Mouse (Mus musculus) intestine, postnatal 0 days (tissue): Measurements from ENCODE around the gene Artn. TPM values are rescaled to one million over a fixed set of nuclear protein-coding genes. Genes with fewer than 3 reads are reported as not detected.

Experiments
- ATAC-seq: fragments of 200-750 bp; cut with Nextera tagmentation; 2 replicates; pipeline ENCODE4 v1.8.0; 2017; ENCODE audit warnings: mild to moderate bottlenecking, moderate TSS enrichment, moderate library complexity
- H3K27ac ChIP-seq: fragments of 300-500 bp; sonication (generic); 2 replicates; pipeline ENCODE4 v1.5.1; 2014; ENCODE audit warnings: mild to moderate bottlenecking, low read depth, low read length, moderate library complexity
- H3K27me3 ChIP-seq: fragments of 300-500 bp; sonication (generic); replicated peaks from 2 replicates; pipeline ENCODE4 v1.6.1; 2014; ENCODE audit warnings: low read length, mixed read lengths; ENCODE audit not compliant: control insufficient read depth, insufficient read depth
- H3K36me3 ChIP-seq: fragments of 300-500 bp; sonication (generic); 2 replicates; pipeline ENCODE4 v1.6.1; 2014; ENCODE audit warnings: mild to moderate bottlenecking, moderate library complexity; ENCODE audit not compliant: control insufficient read depth, insufficient read depth
- H3K4me1 ChIP-seq: fragments of 300-500 bp; sonication (generic); replicated peaks from 2 replicates; pipeline ENCODE4 v1.6.1; 2014; ENCODE audit warnings: antibody characterized with exemption, low read length, mixed read lengths; ENCODE audit not compliant: control insufficient read depth, insufficient read depth
- H3K4me2 ChIP-seq: fragments of 300-500 bp; sonication (generic); replicated peaks from 2 replicates; pipeline ENCODE4 v1.6.1; 2014; ENCODE audit warnings: low read depth, mild to moderate bottlenecking, moderate library complexity
- H3K4me3 ChIP-seq: fragments of 300-500 bp; sonication (generic); 2 replicates; pipeline ENCODE4 v1.5.1; 2014; ENCODE audit warnings: low read depth, low read length
- H3K9ac ChIP-seq: fragments of 300-500 bp; sonication (generic); 2 replicates; pipeline ENCODE4 v1.6.1; 2014; ENCODE audit warnings: mild to moderate bottlenecking, low read depth, low read length
- H3K9me3 ChIP-seq: fragments of 300-500 bp; sonication (generic); 2 replicates; pipeline ENCODE4 v1.6.1; 2016; ENCODE audit warnings: mixed run types; ENCODE audit not compliant: control insufficient read depth
- CTCF ChIP-seq: sonication (generic); IDR thresholded peaks from 2 replicates; pipeline ENCODE4 v1.5.1; 2016; ENCODE audit warnings: low read depth, mild to moderate bottlenecking, control low read depth, antibody characterized with exemption, moderate library complexity
- WGBS: fragments of 180-500 bp; shearing (Covaris S2); extraction: QIAGEN DNeasy Blood & Tissue Kit; methylation state at CpG from one replicate; pipeline ENCODE4 v1.1.7; 2014; 5-methylcytosine and 5-hydroxymethylcytosine counted together
- polyA plus RNA-seq: library from polyadenylated mRNA; unstranded; fragments of >200 nt; fragmentation: Nextera tagmentation; extraction: Ambion mirVana; gene quantifications from 2 replicates; pipeline ENCODE4 v1.2.1, GENCODE M21; 2015

Gene Artn
- polyA plus RNA-seq, 1 experiment from 2014 or later = 1.3 TPM

DNA sequence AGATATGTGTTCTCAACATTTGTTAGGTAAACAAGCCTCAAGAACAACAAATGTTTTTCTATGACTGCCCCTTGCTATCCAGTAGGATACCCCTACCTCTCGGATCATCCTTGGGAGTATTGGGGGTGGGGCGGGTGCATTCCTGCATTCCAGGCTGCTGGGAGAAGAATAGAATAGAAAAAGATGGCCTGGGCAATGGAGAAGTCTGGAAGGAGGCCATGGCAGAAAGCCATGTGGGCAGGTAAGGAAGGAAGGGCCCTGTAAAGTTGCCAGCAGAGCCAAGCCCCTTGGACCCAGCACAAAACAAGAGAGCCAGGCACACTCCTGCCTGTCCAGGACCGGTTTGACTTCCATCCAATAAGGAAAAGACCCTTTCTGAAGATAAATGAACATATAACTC, 16.1 kb downstream of the Artn start:
- Histone ChIP-seq H3K27ac (no peak overlapping the region), H3K36me3 (peaks cover 22% of the 10 kb centered on the region; the same call in 1 of the 2 replicates), H3K9me3 (no peaks in the 10 kb centered on the region), H3K4me1 (peaks cover 11% of the 10 kb centered on the region), H3K9ac (no peak overlapping the region), H3K4me3 (no peak overlapping the region), H3K27me3 (no peaks in the 10 kb centered on the region), H3K4me2 (peak overlapping the region; percentile 98)
- no peak for TF ChIP-seq CTCF
- 61% methylated on average over 3 of the region's 3 CpGs for WGBS
- ATAC-seq = no peak

DNA sequence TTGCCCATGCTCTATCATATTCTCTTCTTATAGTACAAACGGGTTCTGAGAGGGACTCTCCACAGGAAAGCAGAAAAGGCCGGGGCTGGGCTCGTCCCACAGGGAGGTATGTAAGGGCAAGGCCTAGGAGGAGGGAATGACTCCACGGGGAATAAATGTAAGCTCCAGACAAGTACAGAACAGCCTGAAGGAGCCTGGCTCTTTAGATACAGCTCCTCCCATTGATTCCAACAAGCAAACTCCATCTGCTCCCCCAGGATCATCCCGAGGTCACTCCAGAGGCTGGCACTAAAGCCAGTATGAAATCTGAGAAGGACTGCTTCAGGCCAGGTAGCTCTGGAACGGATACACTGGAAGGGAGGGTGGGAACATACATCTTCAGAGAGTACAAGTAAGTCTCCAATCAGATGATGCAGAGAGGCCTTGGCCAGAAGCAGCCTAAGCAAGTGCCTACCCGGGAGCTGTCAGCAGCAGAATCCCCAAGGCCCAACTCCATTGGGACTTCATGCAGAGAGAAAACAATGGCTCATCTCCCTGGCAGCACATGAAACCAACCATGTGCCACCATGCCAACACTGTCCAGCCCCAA, 16.8 kb downstream of the Artn start:
- Histone ChIP-seq H3K4me2 (0 out of 2 replicates have a peak overlapping the region, but pooled peaks have one; percentile 13), H3K9ac (no peak overlapping the region), H3K4me3 (no peak overlapping the region), H3K4me1 (peaks cover 11% of the 10 kb centered on the region), H3K27ac (no peak overlapping the region), H3K9me3 (no peaks in the 10 kb centered on the region), H3K27me3 (no peaks in the 10 kb centered on the region), H3K36me3 (peaks cover 22% of the 10 kb centered on the region; the same call in 1 of the 2 replicates)
- 65% methylated on average over 7 of the region's 7 CpGs for WGBS
- no peak for ATAC-seq
- no peak for TF ChIP-seq CTCF

DNA sequence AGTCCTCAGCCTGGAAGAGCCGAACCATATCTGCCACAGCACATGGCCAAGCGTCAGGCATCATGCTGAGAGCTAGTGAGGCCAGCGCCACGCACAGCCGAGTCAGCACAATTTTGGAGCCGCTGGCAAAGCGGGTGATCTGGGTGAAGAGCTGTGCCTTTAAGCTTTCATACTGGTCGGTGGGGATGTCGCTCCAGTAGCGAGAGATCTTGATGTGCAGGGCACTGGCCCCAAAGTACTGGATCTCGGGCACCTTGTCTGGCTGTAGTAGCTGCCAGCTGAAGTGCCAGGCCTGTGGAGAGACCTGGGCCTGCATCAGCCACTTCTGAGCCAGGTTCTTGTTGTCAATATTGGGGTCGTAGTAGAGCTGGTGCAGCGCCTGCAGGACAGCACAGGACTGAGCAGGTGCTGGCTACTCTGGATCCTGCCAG, 17.4 kb downstream of the Artn start:
- Histone ChIP-seq H3K4me1 (peaks cover 11% of the 10 kb centered on the region), H3K27ac (no peak overlapping the region), H3K27me3 (no peaks in the 10 kb centered on the region), H3K4me2 (no peak overlapping the region), H3K9ac (no peak overlapping the region), H3K9me3 (no peaks in the 10 kb centered on the region), H3K36me3 (peaks cover 22% of the 10 kb centered on the region; the same call in 1 of the 2 replicates), H3K4me3 (no peak overlapping the region)
- TF ChIP-seq CTCF = no peak
- ATAC-seq = no peak
- WGBS = 95% methylated on average over 13 of the region's 13 CpGs

- 74% methylated on average over 8 of the region's 8 CpGs for WGBS
- H3K4me3 ChIP-seq = no peak overlapping the region
- no peaks in the 10 kb centered on the region for H3K27me3 ChIP-seq
- H3K27ac ChIP-seq = no peak overlapping the region
- no peak for TF ChIP-seq CTCF
- H3K9ac ChIP-seq = no peak overlapping the region
- H3K36me3 ChIP-seq = peaks cover 40% of the 10 kb centered on the region
- H3K4me1 ChIP-seq = peaks cover 2% of the 10 kb centered on the region; the same call in 1 of the 2 replicates
- no peaks in the 10 kb centered on the region for H3K9me3 ChIP-seq
- no peak for ATAC-seq
- no peak overlapping the region for H3K4me2 ChIP-seq
Observed at GRCm38 (mm10) chr4:117908834-117909453, 20.6 kb downstream of the Artn start.

- H3K27ac ChIP-seq = no peak overlapping the region
- H3K9me3 ChIP-seq = no peaks in the 10 kb centered on the region
- 71% methylated on average over 3 of the region's 3 CpGs for WGBS
- TF ChIP-seq CTCF = no peak
- no peaks in the 10 kb centered on the region for H3K4me1 ChIP-seq
- no peaks in the 10 kb centered on the region for H3K27me3 ChIP-seq
- H3K4me2 ChIP-seq = no peak overlapping the region
- H3K36me3 ChIP-seq = peaks cover 56% of the 10 kb centered on the region
- H3K4me3 ChIP-seq = no peak overlapping the region
- ATAC-seq = no peak
- H3K9ac ChIP-seq = no peak overlapping the region
Observed at GRCm38 (mm10) chr4:117906196-117906595, 23.4 kb downstream of the Artn start.

GRCm38 (mm10) chr4:117904761-117905160, 24.8 kb downstream of the Artn start:
- Histone ChIP-seq H3K27me3 (no peaks in the 10 kb centered on the region), H3K9me3 (no peaks in the 10 kb centered on the region), H3K9ac (no peak overlapping the region), H3K27ac (no peak overlapping the region), H3K4me2 (no peak overlapping the region), H3K4me1 (no peaks in the 10 kb centered on the region), H3K4me3 (no peak overlapping the region), H3K36me3 (peaks cover 61% of the 10 kb centered on the region)
- no peak for TF ChIP-seq CTCF
- 92% methylated on average over 8 of the region's 8 CpGs for WGBS
- no peak for ATAC-seq
